Mouse (Mus musculus) midbrain, postnatal 0 days (tissue): ENCODE data around the gene Gm4763. TPM values are rescaled to one million over a fixed set of nuclear protein-coding genes. Genes with fewer than 3 reads are reported as not detected.

ENCODE experiments used
- ATAC-seq: fragments of 200-750 bp; cut with Nextera tagmentation; 2 replicates; pipeline ENCODE4 v1.8.0; 2017; ENCODE audit warnings: moderate number of reproducible peaks, mild to moderate bottlenecking, moderate TSS enrichment, moderate library complexity; ENCODE audit not compliant: low FRiP score
- DNase-seq: peaks from one replicate; pipeline ENCODE4 v3.0.0-alpha.2; 2015; ENCODE audit warnings: low spot score
- H3K27ac ChIP-seq: fragments of 300-500 bp; sonication (generic); 2 replicates; pipeline ENCODE4 v1.5.1; 2014; ENCODE audit warnings: low read depth, mild to moderate bottlenecking, low read length, mixed read lengths
- H3K27me3 ChIP-seq: fragments of 300-500 bp; sonication (generic); 2 replicates; pipeline ENCODE4 v1.6.1; 2014; ENCODE audit warnings: low read length, control low read depth, mixed read lengths; ENCODE audit not compliant: insufficient read depth
- H3K36me3 ChIP-seq: fragments of 300-500 bp; sonication (generic); 2 replicates; pipeline ENCODE4 v1.6.1; 2014; ENCODE audit warnings: low read length, control low read depth, mixed read lengths; ENCODE audit not compliant: insufficient read depth
- H3K4me1 ChIP-seq: fragments of 300-500 bp; sonication (generic); 2 replicates; pipeline ENCODE4 v1.6.1; 2014; ENCODE audit warnings: mild to moderate bottlenecking, control low read depth, antibody characterized with exemption, low read length, mixed read lengths; ENCODE audit not compliant: insufficient read depth
- H3K4me2 ChIP-seq: fragments of 300-500 bp; sonication (generic); 2 replicates; pipeline ENCODE4 v1.6.1; 2014; ENCODE audit warnings: low read depth, mild to moderate bottlenecking, low read length, mixed read lengths; ENCODE audit not compliant: poor library complexity, severe bottlenecking
- H3K4me3 ChIP-seq: fragments of 300-500 bp; sonication (generic); 2 replicates; pipeline ENCODE4 v1.5.1; 2014; ENCODE audit warnings: low read depth, mild to moderate bottlenecking, low read length, moderate library complexity
- H3K9ac ChIP-seq: fragments of 300-500 bp; sonication (generic); replicated peaks from 2 replicates; pipeline ENCODE4 v1.6.1; 2014; ENCODE audit warnings: mild to moderate bottlenecking, low read length, moderate library complexity, mixed read lengths; ENCODE audit not compliant: poor library complexity, severe bottlenecking
- H3K9me3 ChIP-seq: fragments of 300-500 bp; sonication (generic); 2 replicates; pipeline ENCODE4 v1.6.1; 2016; ENCODE audit warnings: low read length, control low read depth
- CTCF ChIP-seq: IDR thresholded peaks from 2 replicates; pipeline ENCODE4 v1.5.1; 2016; ENCODE audit warnings: antibody characterized with exemption, mild to moderate bottlenecking
- WGBS: fragments of 180-500 bp; shearing (Covaris S2); extraction: QIAGEN DNeasy Blood & Tissue Kit; methylation state at CpG from one replicate; pipeline ENCODE4 v1.1.7; 2014; 5-methylcytosine and 5-hydroxymethylcytosine counted together
- polyA plus RNA-seq: library from polyadenylated mRNA; unstranded; fragments of >200 nt; fragmentation: Nextera tagmentation; extraction: Ambion mirVana; gene quantifications from 2 replicates; pipeline ENCODE4 v1.2.1, GENCODE M21; 2015
- total RNA-seq: library from RNA; depleted of rRNA; stranded (reverse); fragments of >200 nt; gene quantifications from 2 replicates; pipeline ENCODE4 v1.2.3, GENCODE M21; 2014

Gene Gm4763
- total and polyA plus RNA-seq, 2 experiments from 2014 or later = not detected

DNA sequence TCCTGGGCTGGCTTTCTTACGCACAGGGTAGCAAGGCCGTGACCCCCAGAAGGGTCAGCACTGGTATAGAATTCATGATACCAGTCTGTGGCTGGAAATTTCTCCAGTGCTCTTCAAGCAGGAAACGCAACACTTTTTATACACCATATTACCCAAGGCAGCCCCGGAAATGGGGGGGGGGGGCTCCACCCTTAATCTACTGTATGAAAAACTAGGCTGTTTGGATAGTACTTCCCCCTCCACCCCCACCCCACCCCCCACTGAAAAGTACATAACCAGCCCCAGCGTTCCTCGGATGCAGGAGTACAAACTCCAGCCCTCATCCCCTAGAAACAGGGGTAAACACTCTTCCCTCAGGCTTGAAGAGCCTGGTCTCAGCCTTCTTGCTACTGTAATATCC, 33.5 kb upstream of the Gm4763 start, which contains the start of gene Cd177:
Gene Cd177 (minus strand): TSS at position 101 of the 400 bp plus-strand sequence.
- H3K36me3 ChIP-seq = no peaks in the 10 kb centered on the region
- TF ChIP-seq CTCF = no peak
- H3K27ac ChIP-seq = no peak within 1 kb of the TSS
- H3K4me1 ChIP-seq = no peaks in the 10 kb centered on the region
- H3K4me3 ChIP-seq = no peak within 1 kb of the TSS
- no peak for ATAC-seq
- no peak for DNase-seq
- H3K9ac ChIP-seq = no peak within 1 kb of the TSS
- H3K27me3 ChIP-seq = no peaks in the 10 kb centered on the region
- no peaks in the 10 kb centered on the region for H3K9me3 ChIP-seq
- no peak within 1 kb of the TSS for H3K4me2 ChIP-seq
- WGBS = 86% methylated on average over 6 of the region's 6 CpGs

DNA sequence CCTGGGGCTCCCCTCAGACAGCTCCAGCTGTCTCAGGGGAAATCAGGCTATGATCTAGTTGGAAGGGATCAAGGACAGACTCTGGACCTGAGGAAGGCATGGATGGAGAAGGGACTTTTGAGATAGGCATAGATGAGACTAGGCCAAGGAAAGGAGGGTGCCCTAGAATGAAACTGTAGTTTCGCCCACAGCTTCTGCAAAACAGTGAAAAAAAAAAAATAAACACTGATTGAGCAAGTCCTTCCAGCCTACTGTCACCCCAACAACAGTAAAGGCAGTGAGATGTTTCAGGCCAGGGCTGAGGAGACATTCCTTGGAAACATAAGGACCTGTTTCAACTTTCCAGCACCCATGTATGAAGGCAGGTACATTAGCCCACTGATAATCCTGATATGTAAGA, 31.8 kb upstream of the Gm4763 start:
- Histone ChIP-seq H3K27ac (no peak overlapping the region), H3K4me2 (no peak overlapping the region), H3K4me1 (no peaks in the 10 kb centered on the region), H3K9ac (no peak overlapping the region), H3K4me3 (no peak overlapping the region), H3K36me3 (no peaks in the 10 kb centered on the region), H3K27me3 (no peaks in the 10 kb centered on the region), H3K9me3 (no peaks in the 10 kb centered on the region)
- TF ChIP-seq CTCF = no peak
- 89% methylated on average over 1 of the region's 1 CpGs for WGBS
- DNase-seq (no peak), ATAC-seq (no peak)

DNA sequence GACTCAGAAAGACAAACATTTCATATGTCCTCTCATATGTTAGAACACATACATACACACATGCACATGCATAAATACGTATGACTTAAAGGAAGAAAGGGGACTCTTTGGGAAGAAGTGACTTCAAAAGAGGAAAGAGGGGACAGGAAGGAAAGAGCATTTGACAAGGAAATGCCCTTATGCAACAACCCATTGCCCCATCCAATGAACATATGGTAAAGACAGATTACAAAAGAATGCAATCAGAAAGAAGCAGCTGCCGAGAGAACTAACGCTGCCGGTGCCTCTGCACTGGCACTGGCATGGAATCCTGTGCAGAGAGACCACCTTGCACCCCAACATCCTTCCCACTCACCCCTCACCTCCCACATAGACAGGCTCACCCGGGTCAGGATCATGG, 26.8 kb upstream of the Gm4763 start:
- H3K27me3 ChIP-seq = no peaks in the 10 kb centered on the region
- ATAC-seq = no peak
- 85% methylated on average over 5 of the region's 5 CpGs for whole genome bisulfite sequencing
- DNase-seq = no peak
- no peak overlapping the region for H3K27ac ChIP-seq
- H3K4me1 ChIP-seq = no peaks in the 10 kb centered on the region
- H3K4me3 ChIP-seq = no peak overlapping the region
- H3K36me3 ChIP-seq = no peaks in the 10 kb centered on the region
- H3K9me3 ChIP-seq = no peaks in the 10 kb centered on the region
- H3K4me2 ChIP-seq = no peak overlapping the region
- no peak for TF ChIP-seq CTCF
- no peak overlapping the region for H3K9ac ChIP-seq

DNA sequence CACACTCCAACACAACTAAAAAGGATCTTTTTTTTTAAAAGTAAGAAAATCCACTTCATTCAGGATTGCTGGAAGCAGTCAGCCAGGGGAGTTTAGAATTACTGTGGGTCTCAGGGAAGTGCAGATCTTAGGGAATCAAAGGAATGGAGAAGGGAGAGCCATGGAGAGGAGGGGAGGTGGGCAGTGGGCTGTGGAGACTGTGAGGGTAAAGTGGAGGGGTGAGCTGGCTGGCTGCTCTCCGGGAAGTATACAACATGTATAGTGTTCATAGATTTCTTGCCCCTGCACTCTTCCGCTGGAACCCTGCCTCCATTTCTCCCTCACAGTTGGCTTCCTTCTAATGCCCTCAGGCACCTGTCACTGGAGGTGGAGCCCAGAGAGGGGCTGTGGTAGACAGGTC, 24.9 kb upstream of the Gm4763 start:
- Histone ChIP-seq H3K4me1 (no peaks in the 10 kb centered on the region), H3K27ac (no peak overlapping the region), H3K36me3 (no peaks in the 10 kb centered on the region), H3K4me2 (no peak overlapping the region), H3K9me3 (no peaks in the 10 kb centered on the region), H3K9ac (no peak overlapping the region), H3K27me3 (no peaks in the 10 kb centered on the region), H3K4me3 (no peak overlapping the region)
- no peak for ATAC-seq
- DNase-seq = no peak
- WGBS = 89% methylated on average over 2 of the region's 2 CpGs
- TF ChIP-seq CTCF = no peak

DNA sequence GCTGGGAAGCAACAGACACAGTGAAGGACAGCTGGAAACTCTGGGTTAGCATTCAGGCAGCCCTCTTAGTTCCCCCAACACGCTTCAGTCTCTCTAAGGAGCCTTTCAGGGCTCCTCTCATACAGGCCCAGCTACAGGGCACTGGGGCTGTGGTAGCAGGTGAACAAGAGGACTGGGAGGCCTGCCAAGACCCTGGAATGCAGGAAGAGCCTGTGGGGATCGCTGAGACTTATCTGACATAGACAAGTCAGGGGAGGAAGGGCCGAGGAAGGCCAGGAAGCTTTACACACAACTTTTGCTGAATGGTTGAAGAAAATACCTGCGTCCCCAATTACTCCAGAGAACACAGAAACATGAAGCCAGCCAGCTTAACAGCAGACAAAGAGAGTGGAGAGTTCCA, 24.0 kb upstream of the Gm4763 start:
- TF ChIP-seq CTCF = no peak
- no peak overlapping the region for H3K4me3 ChIP-seq
- no peaks in the 10 kb centered on the region for H3K36me3 ChIP-seq
- ATAC-seq (no peak), DNase-seq (no peak)
- H3K27ac ChIP-seq = no peak overlapping the region
- WGBS = 38% methylated on average over 4 of the region's 4 CpGs
- no peaks in the 10 kb centered on the region for H3K9me3 ChIP-seq
- no peaks in the 10 kb centered on the region for H3K27me3 ChIP-seq
- H3K9ac ChIP-seq = no peak overlapping the region
- H3K4me1 ChIP-seq = no peaks in the 10 kb centered on the region
- H3K4me2 ChIP-seq = no peak overlapping the region

DNA sequence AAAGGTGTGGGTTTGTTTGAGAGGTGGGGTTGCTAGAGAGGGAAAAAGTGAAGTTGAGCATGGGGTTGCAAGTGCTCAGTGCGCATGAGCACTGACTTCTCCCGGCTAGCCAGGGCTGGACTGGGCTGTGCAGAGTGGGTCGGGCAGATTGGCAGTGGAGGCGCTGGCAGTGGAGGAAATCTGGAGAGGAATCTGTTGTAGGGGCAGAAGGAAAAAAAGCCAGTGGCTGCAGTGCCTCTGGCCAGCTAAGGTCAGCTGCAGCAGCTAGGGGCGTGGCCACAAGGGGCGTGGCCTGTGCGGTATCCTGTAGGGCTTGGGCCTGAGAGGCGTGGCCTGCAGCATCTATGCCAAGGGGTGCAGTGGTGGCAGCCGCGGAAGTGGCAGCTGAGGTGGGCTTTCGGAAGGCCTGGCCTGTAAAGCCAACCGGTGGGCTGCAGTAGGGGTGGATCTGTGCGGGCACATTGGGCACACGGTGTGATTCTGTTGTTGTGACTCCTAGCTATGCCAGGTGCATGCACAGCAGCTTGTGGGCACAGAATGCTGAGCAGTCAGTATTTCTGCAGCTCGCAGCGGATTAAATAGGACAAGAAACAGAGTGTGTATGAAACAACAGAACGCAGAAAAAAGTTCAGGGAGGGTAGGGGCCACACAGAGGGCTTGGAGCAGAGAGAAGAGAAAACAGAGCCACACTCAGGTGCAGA, 9.4 kb upstream of the Gm4763 start:
- TF ChIP-seq CTCF = no peak
- H3K4me3 ChIP-seq = peak overlapping the region; percentile 20
- ATAC-seq = peak; percentile 80
- no peaks in the 10 kb centered on the region for H3K36me3 ChIP-seq
- DNase-seq = peak; percentile 36
- no peak overlapping the region for H3K9ac ChIP-seq
- H3K27ac ChIP-seq = no peak overlapping the region
- no peaks in the 10 kb centered on the region for H3K4me1 ChIP-seq
- H3K9me3 ChIP-seq = no peaks in the 10 kb centered on the region
- H3K4me2 ChIP-seq = peak overlapping the region; percentile 46
- 15% methylated on average over 17 of the region's 17 CpGs for WGBS
- H3K27me3 ChIP-seq = no peaks in the 10 kb centered on the region
